Mouse (Mus musculus): ENCODE results near the gene Ano8.

The Ano8 gene

DNA sequence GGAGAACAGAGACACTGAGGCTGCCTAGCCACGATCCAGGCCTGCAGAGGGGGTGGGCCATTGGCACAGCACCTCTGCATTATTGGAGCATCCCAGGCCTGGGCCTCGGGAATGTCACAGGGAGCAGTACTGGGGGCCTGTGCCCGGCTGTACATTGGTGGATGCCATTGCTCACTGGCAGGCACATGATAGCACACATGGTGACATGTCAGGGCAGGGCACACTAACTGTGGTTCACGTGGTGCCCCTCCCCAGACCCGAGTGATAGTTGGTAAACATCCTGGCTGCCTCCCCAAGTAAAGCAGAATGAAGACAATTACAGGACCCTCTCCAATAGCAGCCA, 14.9 kb downstream of the Ano8 start:
- DNase-seq (ENCODE audit: low spot score in 2 of 2) = peak in 1 of 2 experiments; percentile 13

DNA sequence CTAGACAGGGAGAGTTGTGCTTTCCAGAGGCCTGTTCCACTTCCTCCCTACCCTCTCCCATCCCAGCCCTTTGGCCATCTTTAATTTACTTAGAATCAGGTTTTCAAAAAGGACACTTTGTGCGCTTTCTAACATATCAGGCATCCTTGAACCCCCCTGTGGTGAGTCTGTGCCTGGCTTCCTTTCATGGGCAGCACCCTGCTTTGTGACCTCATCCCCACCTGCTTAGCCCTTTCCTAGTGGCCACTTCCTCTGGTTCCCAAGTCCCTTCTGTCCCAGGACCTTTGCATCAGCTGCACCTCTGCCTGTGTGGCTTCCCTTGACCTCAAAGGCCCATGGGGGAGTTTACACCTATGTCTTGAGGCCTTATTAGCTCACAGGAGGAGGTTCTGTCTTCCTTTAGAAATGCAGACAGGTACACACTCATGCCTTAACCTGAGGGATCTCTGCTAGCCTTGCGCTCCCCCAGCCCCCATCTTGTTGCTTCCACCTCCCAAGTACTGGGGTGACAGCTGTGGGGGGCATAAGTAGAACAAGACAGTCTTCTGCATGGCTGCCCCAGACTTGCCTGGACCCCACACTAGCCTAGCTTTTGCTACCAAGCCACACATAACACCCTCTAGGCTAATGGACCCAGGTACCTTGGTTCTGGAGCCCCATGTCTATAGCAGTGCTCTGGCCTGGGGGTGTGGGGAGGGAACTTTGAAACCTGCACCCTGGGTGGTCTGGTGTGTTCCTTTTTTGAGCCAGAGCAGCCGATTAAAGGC, 15.4 kb downstream of the Ano8 start:
- peak in 1 of 2 experiments; percentile 9 for DNase-seq (ENCODE audit: low spot score in 2 of 2)

- DNase-seq (ENCODE audit: low spot score in 2 of 2) = peak; percentile 70 to 81
These were observed 16.4 kb downstream of the Ano8 start for GRCm38 (mm10) chr8:71469411-71469810.

- peak; percentile 98 for DNase-seq (ENCODE audit: low spot score in 2 of 2)
These were observed 16.8 kb downstream of the Ano8 start, which contains the start of gene Dda1 for GRCm38 (mm10) chr8:71468916-71469315. Gene Dda1, plus strand, starts transcription at chr8:71469199.

DNA sequence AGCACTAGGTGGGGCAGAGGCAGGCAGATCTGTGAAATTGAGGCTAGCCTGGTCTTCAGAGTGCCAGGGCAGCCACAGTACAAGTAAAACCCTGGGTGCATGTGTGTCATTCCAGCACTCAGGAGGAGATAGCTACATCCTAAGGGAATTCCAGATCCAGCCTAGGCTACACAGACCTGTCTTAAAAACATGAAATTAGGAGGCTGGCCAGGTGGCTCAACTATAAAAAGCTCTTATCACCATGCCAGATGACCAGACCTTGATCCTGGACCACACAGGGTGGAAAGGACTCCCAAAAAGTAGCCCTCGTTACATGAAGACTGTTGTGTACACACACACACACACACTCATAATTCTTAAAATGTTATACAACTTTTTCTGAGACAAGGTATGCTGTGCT, 17.8 kb downstream of the Ano8 start:
- peak in 1 of 2 experiments; percentile 6 for DNase-seq (ENCODE audit: low spot score in 2 of 2)

GRCm38 (mm10) chr8:71467201-71467600, 18.6 kb downstream of the Ano8 start:
- no peak for DNase-seq (ENCODE audit: low spot score in 2 of 2)

DNA sequence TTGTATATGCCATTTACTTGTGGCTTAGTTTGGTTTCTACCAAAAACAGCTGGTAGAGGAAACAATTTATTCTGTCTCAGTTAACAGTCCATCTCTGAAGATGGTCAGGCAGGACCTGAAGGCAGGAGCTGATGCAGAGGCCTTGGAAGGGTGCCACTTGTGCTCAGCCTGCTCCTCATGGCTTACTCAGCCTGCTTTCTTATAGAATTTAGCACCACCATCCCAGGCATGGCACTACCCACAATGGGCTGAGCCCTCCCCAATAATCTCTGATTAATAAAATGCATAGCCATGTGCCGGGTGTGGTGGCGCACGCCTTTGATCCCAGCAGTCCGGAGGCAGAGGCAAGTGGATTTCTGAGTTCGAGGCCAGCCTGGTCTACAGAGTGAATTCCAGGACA, 19.6 kb downstream of the Ano8 start:
- DNase-seq (ENCODE audit: low spot score in 2 of 2) = peak in 1 of 2 experiments; percentile 15

GRCm38 (mm10) chr8:71465733-71466132, 20.0 kb downstream of the Ano8 start:
- peak in 1 of 2 experiments; percentile 6 for DNase-seq (ENCODE audit: low spot score in 2 of 2)

GRCm38 (mm10) chr8:71464513-71465500, 21.0 kb downstream of the Ano8 start, which contains the start of gene Mrpl34:
Gene Mrpl34, plus strand, starts transcription at chr8:71464959.
- peak; percentile 98 to 99 for DNase-seq (ENCODE audit: low spot score in 2 of 2)

DNA sequence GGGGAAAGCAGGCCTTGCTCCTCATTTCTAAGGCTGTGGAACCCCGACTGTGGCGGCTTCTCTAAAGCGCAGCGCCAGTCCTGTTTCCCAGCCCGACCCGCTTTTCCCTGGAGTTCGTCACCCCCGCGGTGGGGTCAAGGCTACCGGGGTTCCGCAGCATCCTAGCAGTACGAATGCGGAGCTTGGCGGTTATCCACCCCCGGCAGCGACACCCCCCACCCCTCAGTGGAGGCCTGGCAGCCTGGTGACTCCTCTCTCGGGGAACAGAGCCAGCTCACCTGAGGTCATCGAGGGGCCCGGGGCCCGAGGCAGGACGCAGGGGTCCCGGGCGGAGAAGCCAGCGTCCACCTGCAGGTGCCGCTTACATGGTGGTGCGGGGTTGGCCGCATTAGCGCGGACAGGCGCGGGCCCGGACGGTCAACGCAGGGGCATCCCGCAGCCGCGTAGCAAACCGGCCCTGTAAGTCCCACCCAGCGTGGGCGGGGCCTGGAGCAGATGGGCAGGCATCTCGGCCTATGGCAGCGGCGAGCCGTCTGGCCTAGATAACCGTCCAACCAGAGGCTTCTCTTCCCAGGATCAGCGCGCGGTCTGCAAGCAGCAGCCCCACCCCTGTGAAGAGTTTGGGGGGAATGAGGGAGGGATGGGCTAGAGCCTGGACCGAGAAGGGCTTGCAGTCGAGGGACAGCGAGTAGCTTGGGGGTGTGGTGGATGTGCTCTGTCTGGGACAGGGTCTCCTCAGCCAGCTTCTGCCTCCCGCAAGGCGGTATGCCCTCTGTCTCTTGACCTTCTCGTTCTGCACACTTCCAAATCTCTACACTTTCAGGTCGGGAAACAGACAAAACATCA, 22.4 kb downstream of the Ano8 start, which contains the start of gene Abhd8:
TSS of gene Abhd8 (minus strand) at position 468 of the 846 bp plus-strand sequence.
- peak; percentile 97 for DNase-seq (ENCODE audit: low spot score in 2 of 2)

GRCm38 (mm10) chr8:71462786-71463185, 23.0 kb downstream of the Ano8 start:
- DNase-seq (ENCODE audit: low spot score in 2 of 2) = peak in 1 of 2 experiments; percentile 63

DNA sequence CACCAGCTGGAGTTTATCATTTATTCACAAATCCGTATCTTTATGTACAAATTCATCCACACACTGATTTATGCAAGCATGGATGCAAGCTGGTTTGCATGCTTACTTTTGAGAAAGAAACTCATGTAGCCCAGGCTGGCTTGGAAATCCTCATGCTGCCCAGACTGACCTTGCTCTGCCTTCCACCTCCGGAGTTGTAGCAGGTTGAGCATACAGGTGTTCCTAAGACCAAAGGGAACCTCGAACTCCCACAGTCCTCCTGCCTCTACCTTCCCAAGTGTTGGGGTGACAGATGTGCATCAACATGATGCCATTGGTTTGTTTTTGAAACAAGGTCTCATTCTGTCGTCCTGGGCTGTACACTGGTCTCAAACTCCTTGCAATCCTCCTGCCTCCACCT, 23.6 kb downstream of the Ano8 start:
- peak in 1 of 2 experiments; percentile 10 for DNase-seq (ENCODE audit: low spot score in 2 of 2)

DNA sequence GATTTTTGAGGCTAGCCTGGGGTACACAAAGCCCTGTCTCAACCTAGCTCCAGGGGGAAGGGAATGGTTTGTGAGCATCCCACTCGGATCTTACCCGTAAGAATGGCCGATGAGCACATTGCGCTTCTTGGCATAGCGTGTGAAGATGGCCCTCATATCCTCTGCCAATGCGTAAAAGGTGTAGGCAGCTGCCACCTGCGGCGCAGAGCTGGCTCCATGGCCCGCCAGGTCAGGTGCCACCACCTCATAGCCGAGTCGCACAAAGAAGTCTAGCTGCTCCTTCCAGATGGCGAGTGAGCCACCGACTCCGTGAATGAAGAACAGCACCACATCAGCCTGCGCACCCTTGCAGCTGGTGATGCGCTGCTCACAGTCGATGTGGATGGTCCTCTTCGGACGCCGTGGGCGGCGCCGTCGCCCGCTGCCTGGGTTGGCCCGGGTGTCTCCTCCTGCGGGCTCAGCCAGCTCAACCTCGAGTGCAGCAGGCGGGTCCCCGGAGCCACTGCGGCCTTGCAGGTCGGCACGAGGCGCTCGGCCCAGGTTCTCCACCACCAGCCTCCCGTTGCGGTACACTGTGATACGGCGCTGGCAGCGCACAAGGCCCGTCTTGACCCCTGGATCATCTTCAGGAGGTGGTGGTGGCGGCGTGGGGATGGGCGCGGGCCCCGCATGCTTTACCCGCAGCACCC, 24.5 kb downstream of the Ano8 start:
- DNase-seq (ENCODE audit: low spot score in 2 of 2) = peak in 1 of 2 experiments; percentile 45

DNA sequence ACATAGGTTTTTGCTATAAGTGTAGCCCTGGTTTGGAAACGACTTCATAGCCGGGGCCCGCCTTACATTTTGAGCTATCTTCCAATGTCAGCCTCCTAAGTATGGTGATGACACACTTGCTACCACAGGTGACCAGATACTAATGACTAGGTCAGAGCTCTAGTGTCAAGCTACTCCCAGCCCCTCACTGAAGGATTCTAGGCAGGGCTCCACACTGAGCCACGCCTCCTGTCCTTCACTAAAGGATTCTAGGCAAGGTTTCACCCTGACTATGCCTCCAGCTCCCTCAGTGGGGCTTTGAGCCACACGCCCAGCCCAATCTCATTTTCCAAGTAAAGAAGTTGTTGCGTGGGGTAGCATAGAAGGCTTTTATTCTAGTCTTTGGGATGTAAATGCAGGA, 25.0 kb downstream of the Ano8 start:
- DNase-seq (ENCODE audit: low spot score in 2 of 2) = no peak

DNA sequence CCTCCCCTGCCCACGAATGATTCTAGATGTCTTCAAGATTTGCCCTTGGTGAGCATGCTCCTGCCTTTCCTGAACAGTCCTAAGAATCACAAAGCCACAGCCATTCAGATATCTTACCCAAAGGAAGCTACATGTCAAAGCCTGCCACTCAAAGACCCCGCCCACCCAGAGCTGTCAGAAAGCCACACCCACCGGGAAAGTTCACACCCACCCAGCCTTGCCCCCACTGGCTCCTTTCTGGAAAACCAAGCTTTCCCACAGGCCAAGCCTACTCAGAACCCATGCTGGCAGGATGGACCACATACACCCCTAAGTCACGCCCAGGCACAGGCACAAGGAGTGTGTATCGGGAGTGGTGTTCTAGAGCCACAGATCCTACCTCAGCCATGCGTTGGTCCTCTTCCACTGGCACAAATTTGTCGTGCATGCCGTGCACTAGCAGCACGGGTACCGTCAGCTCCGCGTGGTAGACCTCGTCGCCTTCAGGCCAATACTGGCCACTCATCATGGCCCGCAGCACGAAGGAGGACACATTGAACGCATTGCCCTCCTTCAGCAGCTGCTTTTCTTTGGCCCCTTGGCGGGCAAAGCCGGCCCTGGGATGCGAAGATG, 28.0 kb downstream of the Ano8 start:
- peak; percentile 9 to 18 for DNase-seq (ENCODE audit: low spot score in 2 of 2)

DNA sequence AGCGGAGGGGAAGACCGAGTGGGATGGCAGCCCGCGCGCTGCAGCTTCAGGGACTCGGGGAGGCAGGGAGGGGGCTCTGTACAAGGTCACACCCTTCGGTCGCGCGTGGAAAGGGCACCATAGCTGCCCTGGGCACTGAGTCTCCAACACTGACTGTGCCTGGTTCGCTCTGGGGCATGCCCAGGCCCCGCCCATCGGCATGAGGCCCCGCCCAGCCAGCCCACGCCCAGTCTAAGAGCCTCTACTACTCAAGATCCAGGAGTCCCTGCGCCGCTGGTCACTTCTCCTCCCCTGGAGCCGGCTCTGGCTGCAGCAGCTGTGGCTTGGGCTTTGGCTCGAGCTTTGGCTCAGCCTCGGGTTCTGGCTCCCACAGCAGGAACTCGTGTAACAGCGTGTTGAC, 28.9 kb downstream of the Ano8 start:
- peak in 1 of 2 experiments; percentile 7 for DNase-seq (ENCODE audit: low spot score in 2 of 2)

- peak in 1 of 2 experiments; percentile 3 for DNase-seq (ENCODE audit: low spot score in 2 of 2)
These were observed 31.1 kb downstream of the Ano8 start for GRCm38 (mm10) chr8:71454668-71455067.

DNA sequence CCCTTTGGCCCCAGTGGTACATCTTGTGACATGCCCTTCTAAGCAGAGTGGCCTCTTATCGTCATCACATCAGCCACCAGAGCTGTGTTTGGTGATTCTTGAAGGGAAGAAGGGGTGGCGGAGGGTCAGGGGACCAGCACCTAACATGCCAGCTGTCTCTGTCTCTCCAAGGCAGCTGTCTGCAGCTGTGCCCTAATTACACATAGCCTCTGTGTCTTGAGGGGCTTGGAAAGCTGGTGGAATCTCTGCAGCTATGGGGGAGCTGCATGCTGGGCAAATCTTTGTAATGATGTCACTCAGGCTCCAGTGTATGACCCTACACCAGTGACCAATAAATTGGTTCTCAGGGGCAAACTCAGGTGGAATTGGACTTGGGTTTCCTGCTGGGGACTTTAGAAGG, 33.1 kb downstream of the Ano8 start:
- peak in 1 of 2 experiments; percentile 2 for DNase-seq (ENCODE audit: low spot score in 2 of 2)

DNA sequence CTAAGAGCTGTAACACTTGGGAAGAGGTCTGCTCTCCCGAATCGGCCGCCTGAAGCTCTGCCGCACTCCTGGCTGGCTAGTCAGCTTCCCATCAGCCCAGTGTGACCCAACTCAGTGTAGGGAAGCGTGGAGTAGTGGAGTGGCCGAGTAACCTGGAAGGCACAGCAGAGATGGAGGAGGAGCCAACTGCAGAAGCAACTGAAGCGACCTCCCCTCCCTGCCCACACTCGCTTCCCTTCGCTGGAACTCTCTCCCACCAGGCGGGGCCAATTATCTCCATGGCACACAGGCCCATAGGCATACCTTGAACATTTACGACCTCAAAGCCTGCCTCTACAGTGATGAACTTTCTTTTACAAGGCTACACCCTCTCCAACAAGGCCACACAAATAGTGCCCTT, 34.0 kb downstream of the Ano8 start:
- DNase-seq (ENCODE audit: low spot score in 2 of 2) = no peak

DNA sequence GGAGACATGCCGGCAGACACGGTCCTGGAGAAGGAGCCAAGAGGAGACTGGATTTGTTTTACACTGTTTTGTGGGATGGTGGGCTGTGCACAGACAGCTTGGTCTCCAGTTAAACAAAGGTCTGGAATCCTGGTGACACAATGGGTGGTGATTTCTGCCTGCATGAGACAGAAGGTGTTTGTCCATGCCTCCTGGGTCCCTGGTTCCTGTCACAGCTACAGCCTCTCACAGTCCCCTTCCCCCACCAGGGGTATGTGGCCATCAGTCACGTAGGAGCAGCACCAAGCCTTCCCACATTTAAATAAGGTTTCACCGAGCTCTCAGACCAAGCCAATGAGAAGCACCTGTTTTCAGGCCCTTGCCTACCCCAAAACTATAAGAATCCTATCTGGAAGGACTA, 34.4 kb downstream of the Ano8 start:
- DNase-seq (ENCODE audit: low spot score in 2 of 2) = no peak
